Mouse (Mus musculus) heart, adult 9 months (tissue): Measurements from ENCODE around the gene Tmem212.

ENCODE experiments used
- DNase-seq, 2 experiments: peaks; one replicate each; pipeline ENCODE4 v3.0.0; 2022; ENCODE audit warnings: low spot score in 2 of 2

Gene Tmem212

GRCm38 (mm10) chr3:27843266-27843665 is 52.9 kb downstream of the Tmem212 start:
- DNase-seq: no peak

- DNase-seq: no peak
These were observed 53.3 kb downstream of the Tmem212 start for GRCm38 (mm10) chr3:27842856-27843255.

DNA sequence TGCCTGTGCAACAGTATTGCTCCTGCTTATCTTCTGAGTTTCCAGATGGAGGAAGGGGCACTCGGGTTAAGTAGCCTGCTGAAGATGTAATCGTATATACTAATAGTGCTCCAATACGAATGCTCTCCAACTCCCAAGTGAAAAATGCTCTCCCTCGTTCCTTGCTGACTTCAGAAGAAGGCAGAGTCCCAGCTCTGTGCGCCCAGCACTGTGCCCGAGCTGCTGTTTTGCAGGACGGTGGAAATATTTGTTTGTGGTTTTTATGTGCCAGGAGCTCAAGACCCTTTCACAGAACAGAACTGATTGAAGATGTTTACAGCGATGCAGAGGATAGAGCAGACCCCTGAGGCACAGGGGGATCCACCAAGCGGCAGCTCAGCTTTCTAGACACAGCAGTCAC is 55.9 kb downstream of the Tmem212 start:
- no peak for DNase-seq

GRCm38 (mm10) chr3:27839795-27840194 is 56.4 kb downstream of the Tmem212 start:
- no peak for DNase-seq

DNA sequence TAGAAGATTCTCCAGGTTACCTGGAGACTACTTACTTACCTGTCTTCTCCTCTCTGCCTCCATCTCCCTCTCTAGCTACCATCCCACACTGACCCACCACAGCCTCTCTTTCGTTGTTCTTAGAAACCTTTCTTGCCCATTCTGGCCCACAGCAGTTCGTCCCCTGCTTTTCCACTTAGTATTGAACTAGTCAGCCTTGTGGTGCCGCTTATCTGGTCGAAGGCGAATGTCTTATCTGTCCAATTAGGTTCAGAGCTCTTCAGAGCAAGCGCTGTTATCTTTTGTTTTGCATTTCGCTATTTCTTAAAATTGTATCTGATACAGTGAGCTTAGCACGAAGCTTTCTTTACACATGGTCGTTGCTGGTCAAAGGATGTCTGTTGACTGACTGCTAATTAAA is 56.9 kb downstream of the Tmem212 start:
- DNase-seq: no peak

DNA sequence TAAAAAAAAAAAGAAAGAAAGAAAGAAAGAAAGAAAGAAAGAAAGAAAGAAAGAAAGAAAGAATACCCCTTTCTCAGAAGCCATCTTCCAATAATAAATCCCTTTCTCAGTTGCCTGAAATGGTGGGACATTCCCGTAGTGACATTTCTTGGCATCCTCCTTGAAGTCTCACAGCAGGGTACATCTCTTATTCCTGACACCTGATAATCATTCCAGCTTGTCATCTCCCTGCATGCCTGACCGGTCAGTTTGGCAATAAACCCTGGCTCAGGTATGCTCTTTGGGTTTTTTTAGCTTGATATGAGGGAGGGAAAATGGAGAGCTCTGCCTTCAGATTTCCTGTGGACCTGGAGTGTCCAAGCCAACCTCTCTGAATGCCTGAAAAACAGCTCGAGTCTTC is 59.9 kb downstream of the Tmem212 start:
- peak in 1 of 2 experiments; percentile 10 for DNase-seq

DNA sequence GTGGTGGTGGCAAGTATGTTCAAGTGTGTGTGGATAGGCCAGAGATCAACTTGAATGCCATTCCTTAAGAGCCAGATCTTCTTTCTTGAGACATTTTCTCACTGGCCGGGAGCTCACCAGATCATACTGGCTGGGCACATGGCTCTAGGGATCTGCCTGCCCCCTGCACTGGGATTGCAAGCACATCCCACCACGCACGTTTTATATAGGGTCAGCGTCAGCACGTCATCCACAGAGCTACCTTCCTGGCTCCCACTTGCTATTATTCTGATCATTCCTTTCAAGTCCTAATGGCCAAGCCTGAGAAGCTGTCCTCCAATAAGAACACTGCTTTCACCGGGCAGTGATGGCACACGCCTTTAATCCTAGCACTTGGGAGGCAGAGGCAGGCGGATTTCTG is 60.4 kb downstream of the Tmem212 start:
- DNase-seq: no peak

DNA sequence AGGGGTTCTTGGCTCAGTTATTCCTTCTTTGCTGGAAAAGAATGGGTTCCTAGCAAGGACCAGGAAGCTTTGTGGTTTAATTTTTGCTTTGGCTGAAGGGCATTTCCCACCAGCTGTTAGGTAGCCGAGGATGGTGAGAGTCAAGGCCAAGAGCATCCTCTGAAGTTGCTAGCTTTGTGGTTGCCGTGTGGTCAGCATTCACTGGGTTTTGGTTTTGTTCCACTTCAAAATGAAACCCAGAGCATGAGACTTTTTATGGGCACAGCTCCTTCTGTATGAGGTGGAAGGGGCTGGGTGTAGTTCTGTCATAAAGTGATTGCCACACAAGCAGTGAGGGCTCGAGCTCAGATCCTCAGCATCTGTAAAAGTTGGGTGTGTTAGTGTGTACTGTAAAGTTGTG is 67.4 kb downstream of the Tmem212 start:
- no peak for DNase-seq

- no peak for DNase-seq
These were observed 68.9 kb downstream of the Tmem212 start for GRCm38 (mm10) chr3:27827236-27827635.

- DNase-seq: no peak
These were observed 70.2 kb downstream of the Tmem212 start for GRCm38 (mm10) chr3:27825985-27826384.
